Mouse (Mus musculus): ENCODE data around the gene Dmpk. TPM values are rescaled to one million over a fixed set of nuclear protein-coding genes. Genes with fewer than 3 reads are reported as not detected.
"Not testable (repeated sequence)": the region's sequence is repeated elsewhere in the genome, so short reads cannot be mapped to it uniquely, and the experiment has no call there.

Dmpk gene
- polyA plus RNA-seq, 1 experiment from 2014 or later = 98.1 TPM

- ATAC-seq (ENCODE audit: insufficient read depth, low FRiP score) = no peak
- H3K9ac ChIP-seq (ENCODE audit: low read length) = no peak overlapping the region
- WGBS = 48% methylated on average over 3 of the region's 3 CpGs
- H3K9me3 ChIP-seq (replicated peaks; ENCODE audit: control insufficient read depth, low read length) = no peaks in the 10 kb centered on the region
- peaks cover 28% of the 10 kb centered on the region for H3K27me3 ChIP-seq (ENCODE audit: control insufficient read depth, insufficient read depth, low read length)
- H3K4me2 ChIP-seq (ENCODE audit: low read depth, low read length) = no peak overlapping the region
- H3K36me3 ChIP-seq (ENCODE audit: control insufficient read depth, insufficient read depth, low read length) = no peaks in the 10 kb centered on the region
- H3K27ac ChIP-seq (ENCODE audit: low read length) = no peak overlapping the region
- H3K4me1 ChIP-seq (ENCODE audit: control insufficient read depth, insufficient read depth, low read length) = no peaks in the 10 kb centered on the region
- H3K4me3 ChIP-seq (replicated peaks; ENCODE audit: low read length) = no peak overlapping the region
Observed at GRCm38 (mm10) chr7:19069500-19069899, 14.1 kb upstream of the Dmpk start.

- peaks cover 13% of the 10 kb centered on the region for H3K27me3 ChIP-seq (ENCODE audit: control insufficient read depth, insufficient read depth, low read length)
- not testable (repeated sequence) for H3K9me3 ChIP-seq (replicated peaks; ENCODE audit: control insufficient read depth, low read length); H3K4me1 ChIP-seq (ENCODE audit: control insufficient read depth, insufficient read depth, low read length); ATAC-seq (ENCODE audit: insufficient read depth, low FRiP score); H3K27ac ChIP-seq (ENCODE audit: low read length); H3K9ac ChIP-seq (ENCODE audit: low read length); H3K4me3 ChIP-seq (replicated peaks; ENCODE audit: low read length); H3K4me2 ChIP-seq (ENCODE audit: low read depth, low read length); H3K36me3 ChIP-seq (ENCODE audit: control insufficient read depth, insufficient read depth, low read length)
- WGBS = 50% methylated on average over 3 of the region's 3 CpGs
Observed at GRCm38 (mm10) chr7:19071024-19071423, 12.6 kb upstream of the Dmpk start.

GRCm38 (mm10) chr7:19073504-19073903 is 10.1 kb upstream of the Dmpk start:
- no peak for ATAC-seq (ENCODE audit: insufficient read depth, low FRiP score)
- H3K4me2 ChIP-seq (ENCODE audit: low read depth, low read length) = no peak overlapping the region
- no peak overlapping the region for H3K4me3 ChIP-seq (replicated peaks; ENCODE audit: low read length)
- no peak overlapping the region for H3K27ac ChIP-seq (ENCODE audit: low read length)
- WGBS = 76% methylated on average over 9 of the region's 9 CpGs
- H3K27me3 ChIP-seq (ENCODE audit: control insufficient read depth, insufficient read depth, low read length) = no peaks in the 10 kb centered on the region
- no peaks in the 10 kb centered on the region for H3K9me3 ChIP-seq (replicated peaks; ENCODE audit: control insufficient read depth, low read length)
- H3K4me1 ChIP-seq (ENCODE audit: control insufficient read depth, insufficient read depth, low read length) = peaks cover 17% of the 10 kb centered on the region
- no peak overlapping the region for H3K9ac ChIP-seq (ENCODE audit: low read length)
- H3K36me3 ChIP-seq (ENCODE audit: control insufficient read depth, insufficient read depth, low read length) = no peaks in the 10 kb centered on the region

- no peak overlapping the region for H3K4me2 ChIP-seq (ENCODE audit: low read depth, low read length)
- 94% methylated on average over 6 of the region's 6 CpGs for WGBS
Observed at GRCm38 (mm10) chr7:19074494-19074893, 9.2 kb upstream of the Dmpk start.

GRCm38 (mm10) chr7:19075231-19075630 is 8.4 kb upstream of the Dmpk start:
- no peak for ATAC-seq (ENCODE audit: insufficient read depth, low FRiP score)
- Histone ChIP-seq H3K4me1 (ENCODE audit: control insufficient read depth, insufficient read depth, low read length) (peaks cover 17% of the 10 kb centered on the region), H3K36me3 (ENCODE audit: control insufficient read depth, insufficient read depth, low read length) (peaks cover 3% of the 10 kb centered on the region; the same call in 1 of the 2 replicates), H3K9ac (ENCODE audit: low read length) (0 out of 2 replicates have a peak overlapping the region, but pooled peaks have one; percentile 12), H3K27me3 (ENCODE audit: control insufficient read depth, insufficient read depth, low read length) (no peaks in the 10 kb centered on the region), H3K9me3 (replicated peaks; ENCODE audit: control insufficient read depth, low read length) (no peaks in the 10 kb centered on the region), H3K27ac (ENCODE audit: low read length) (no peak overlapping the region), H3K4me2 (ENCODE audit: low read depth, low read length) (peak overlapping the region; percentile 87), H3K4me3 (replicated peaks; ENCODE audit: low read length) (peak overlapping the region; percentile 81)
- 52% methylated on average over 5 of the region's 5 CpGs for WGBS

More at GRCm38 (mm10) chr7:19074494-19074893, 9.2 kb upstream of the Dmpk start:
- Histone ChIP-seq H3K9ac (ENCODE audit: low read length) (no peak overlapping the region), H3K27me3 (ENCODE audit: control insufficient read depth, insufficient read depth, low read length) (no peaks in the 10 kb centered on the region), H3K9me3 (replicated peaks; ENCODE audit: control insufficient read depth, low read length) (no peaks in the 10 kb centered on the region), H3K4me1 (ENCODE audit: control insufficient read depth, insufficient read depth, low read length) (peaks cover 17% of the 10 kb centered on the region), H3K27ac (ENCODE audit: low read length) (no peak overlapping the region), H3K4me3 (replicated peaks; ENCODE audit: low read length) (no peak overlapping the region), H3K36me3 (ENCODE audit: control insufficient read depth, insufficient read depth, low read length) (no peaks in the 10 kb centered on the region)
- no peak for ATAC-seq (ENCODE audit: insufficient read depth, low FRiP score)

- Histone ChIP-seq H3K9me3 (replicated peaks; ENCODE audit: control insufficient read depth, low read length) (no peaks in the 10 kb centered on the region), H3K4me2 (ENCODE audit: low read depth, low read length) (peak within 1 kb of the TSS; percentile 87), H3K36me3 (ENCODE audit: control insufficient read depth, insufficient read depth, low read length) (peaks cover 10% of the 10 kb centered on the region; the same call in 1 of the 2 replicates), H3K27ac (ENCODE audit: low read length) (peak within 1 kb of the TSS; percentile 75), H3K4me3 (replicated peaks; ENCODE audit: low read length) (peak within 1 kb of the TSS; percentile 81), H3K27me3 (ENCODE audit: control insufficient read depth, insufficient read depth, low read length) (no peaks in the 10 kb centered on the region), H3K9ac (ENCODE audit: low read length) (peak within 1 kb of the TSS; percentile 96), H3K4me1 (ENCODE audit: control insufficient read depth, insufficient read depth, low read length) (peaks cover 17% of the 10 kb centered on the region)
- ATAC-seq (ENCODE audit: insufficient read depth, low FRiP score) = peak; percentile 97
- under 1% methylated on average over 77 of the region's 91 CpGs for WGBS
Observed at GRCm38 (mm10) chr7:19075723-19076585, 7.7 kb upstream of the Dmpk start, which contains the start of gene Dmwd. Gene Dmwd, plus strand, starts transcription at chr7:19076227.

- Histone ChIP-seq H3K4me2 (ENCODE audit: low read depth, low read length) (peak overlapping the region; percentile 87), H3K4me1 (ENCODE audit: control insufficient read depth, insufficient read depth, low read length) (peaks cover 17% of the 10 kb centered on the region), H3K9ac (ENCODE audit: low read length) (peak overlapping the region; percentile 96), H3K9me3 (replicated peaks; ENCODE audit: control insufficient read depth, low read length) (no peaks in the 10 kb centered on the region), H3K27me3 (ENCODE audit: control insufficient read depth, insufficient read depth, low read length) (no peaks in the 10 kb centered on the region), H3K36me3 (ENCODE audit: control insufficient read depth, insufficient read depth, low read length) (peaks cover 11% of the 10 kb centered on the region; the same call in 1 of the 2 replicates), H3K4me3 (replicated peaks; ENCODE audit: low read length) (peak overlapping the region; percentile 81), H3K27ac (ENCODE audit: low read length) (peak overlapping the region; percentile 75)
- ATAC-seq (ENCODE audit: insufficient read depth, low FRiP score) = 0 out of 2 replicates have a peak, but pooled peaks have one; percentile 6
- WGBS = 0% methylated on average over 22 of the region's 22 CpGs
Observed at GRCm38 (mm10) chr7:19076586-19076991, 7.1 kb upstream of the Dmpk start.

- peak overlapping the region; percentile 96; the same call in 1 of the 2 replicates for H3K9ac ChIP-seq (ENCODE audit: low read length)
- peak overlapping the region; percentile 81 for H3K4me3 ChIP-seq (replicated peaks; ENCODE audit: low read length)
- no peaks in the 10 kb centered on the region for H3K27me3 ChIP-seq (ENCODE audit: control insufficient read depth, insufficient read depth, low read length)
Observed at GRCm38 (mm10) chr7:19077761-19078160, 5.9 kb upstream of the Dmpk start.

GRCm38 (mm10) chr7:19078732-19079131 is 4.9 kb upstream of the Dmpk start:
- Histone ChIP-seq H3K9ac (ENCODE audit: low read length) (no peak overlapping the region), H3K4me2 (ENCODE audit: low read depth, low read length) (no peak overlapping the region), H3K4me3 (replicated peaks; ENCODE audit: low read length) (no peak overlapping the region), H3K27ac (ENCODE audit: low read length) (no peak overlapping the region), H3K36me3 (ENCODE audit: control insufficient read depth, insufficient read depth, low read length) (peaks cover 11% of the 10 kb centered on the region; the same call in 1 of the 2 replicates), H3K9me3 (replicated peaks; ENCODE audit: control insufficient read depth, low read length) (no peaks in the 10 kb centered on the region), H3K4me1 (ENCODE audit: control insufficient read depth, insufficient read depth, low read length) (peaks cover 39% of the 10 kb centered on the region), H3K27me3 (ENCODE audit: control insufficient read depth, insufficient read depth, low read length) (no peaks in the 10 kb centered on the region)
- no peak for ATAC-seq (ENCODE audit: insufficient read depth, low FRiP score)
- WGBS = 86% methylated on average over 3 of the region's 3 CpGs

More at GRCm38 (mm10) chr7:19077761-19078160, 5.9 kb upstream of the Dmpk start:
- WGBS = 69% methylated on average over 14 of the region's 14 CpGs
- H3K27ac ChIP-seq (ENCODE audit: low read length) = no peak overlapping the region
- H3K9me3 ChIP-seq (replicated peaks; ENCODE audit: control insufficient read depth, low read length) = no peaks in the 10 kb centered on the region
- peak overlapping the region; percentile 87 for H3K4me2 ChIP-seq (ENCODE audit: low read depth, low read length)
- peaks cover 11% of the 10 kb centered on the region; the same call in 1 of the 2 replicates for H3K36me3 ChIP-seq (ENCODE audit: control insufficient read depth, insufficient read depth, low read length)
- H3K4me1 ChIP-seq (ENCODE audit: control insufficient read depth, insufficient read depth, low read length) = peaks cover 29% of the 10 kb centered on the region
- ATAC-seq (ENCODE audit: insufficient read depth, low FRiP score) = no peak
